Mouse (Mus musculus) forebrain, embryonic 15.5 days (tissue): Measurements from ENCODE around the gene Zmat5. TPM values are rescaled to one million over a fixed set of nuclear protein-coding genes. Genes with fewer than 3 reads are reported as not detected.
A peak's percentile ranks its signal among the peaks of the same experiment; 100 is the strongest.
"Not testable (repeated sequence)": the region's sequence is repeated elsewhere in the genome, so short reads cannot be mapped to it uniquely, and the experiment has no call there.

Experiments
- ATAC-seq: fragments of 200-750 bp; cut with Nextera tagmentation; replicated peaks from 2 replicates; pipeline ENCODE4 v1.8.0; 2017; ENCODE audit warnings: mild to moderate bottlenecking, moderate TSS enrichment, moderate library complexity
- H3K27ac ChIP-seq: fragments of 300-500 bp; sonication (generic); replicated peaks from 2 replicates; pipeline ENCODE4 v1.5.1; 2015; ENCODE audit warnings: mild to moderate bottlenecking, inconsistent platforms
- H3K27me3 ChIP-seq: fragments of 300-500 bp; sonication (generic); 2 replicates; pipeline ENCODE4 v1.6.1; 2015; ENCODE audit warnings: inconsistent platforms
- H3K36me3 ChIP-seq: fragments of 300-500 bp; sonication (generic); 2 replicates; pipeline ENCODE4 v1.6.1; 2015; ENCODE audit warnings: mild to moderate bottlenecking, inconsistent platforms
- H3K4me1 ChIP-seq: fragments of 300-500 bp; sonication (generic); 2 replicates; pipeline ENCODE4 v1.6.1; 2015; ENCODE audit warnings: inconsistent platforms
- H3K4me2 ChIP-seq: fragments of 300-500 bp; sonication (generic); replicated peaks from 2 replicates; pipeline ENCODE4 v1.6.1; 2015; ENCODE audit warnings: mild to moderate bottlenecking, inconsistent platforms
- H3K4me3 ChIP-seq: fragments of 300-500 bp; sonication (generic); 2 replicates; pipeline ENCODE4 v1.5.1; 2015; ENCODE audit warnings: mild to moderate bottlenecking, inconsistent platforms
- H3K9ac ChIP-seq: fragments of 300-500 bp; sonication (generic); replicated peaks from 2 replicates; pipeline ENCODE4 v1.6.1; 2015; ENCODE audit warnings: mild to moderate bottlenecking, inconsistent platforms
- H3K9me3 ChIP-seq: fragments of 300-500 bp; sonication (generic); 2 replicates; pipeline ENCODE4 v1.6.1; 2016; ENCODE audit warnings: inconsistent platforms
- WGBS: fragments of 180-500 bp; shearing (Covaris S2); methylation state at CpG from one replicate; pipeline ENCODE4 v1.1.7; 2015; ENCODE audit warnings: mixed read lengths; 5-methylcytosine and 5-hydroxymethylcytosine counted together
- polyA plus RNA-seq: library from polyadenylated mRNA; unstranded; fragments of >200 nt; fragmentation: Nextera tagmentation; extraction: Ambion mirVana; gene quantifications from 2 replicates; pipeline ENCODE4 v1.2.1, GENCODE M21; 2015

Zmat5 gene
- polyA plus RNA-seq, 1 experiment from 2014 or later = 72.3 TPM

- no peak for ATAC-seq
- Histone ChIP-seq H3K9me3 (no peaks in the 10 kb centered on the region), H3K27ac (no peak overlapping the region), H3K4me3 (no peak overlapping the region), H3K27me3 (no peaks in the 10 kb centered on the region), H3K4me1 (no peaks in the 10 kb centered on the region), H3K4me2 (no peak overlapping the region), H3K9ac (no peak overlapping the region), H3K36me3 (no peaks in the 10 kb centered on the region)
- 89% methylated on average over 11 of the region's 11 CpGs for WGBS
Observed at GRCm38 (mm10) chr11:4692162-4692561, 12.3 kb upstream of the Zmat5 start.

- no peak overlapping the region for H3K4me2 ChIP-seq
- 63% methylated on average over 7 of the region's 7 CpGs for WGBS
Observed at GRCm38 (mm10) chr11:4697043-4697983, 7.2 kb upstream of the Zmat5 start.

GRCm38 (mm10) chr11:4700726-4701125 lies 3.8 kb upstream of the Zmat5 start:
- Histone ChIP-seq H3K36me3 (peaks cover 14% of the 10 kb centered on the region), H3K27me3 (no peaks in the 10 kb centered on the region), H3K4me2 (no peak overlapping the region), H3K4me1 (peaks cover 19% of the 10 kb centered on the region), H3K9me3 (no peaks in the 10 kb centered on the region), H3K4me3 (no peak overlapping the region), H3K9ac (no peak overlapping the region), H3K27ac (no peak overlapping the region)
- 89% methylated on average over 8 of the region's 8 CpGs for WGBS
- ATAC-seq = no peak

More at GRCm38 (mm10) chr11:4697043-4697983, 7.2 kb upstream of the Zmat5 start:
- no peaks in the 10 kb centered on the region for H3K4me1 ChIP-seq
- H3K9ac ChIP-seq = no peak overlapping the region
- H3K27me3 ChIP-seq = no peaks in the 10 kb centered on the region
- no peak for ATAC-seq
- H3K4me3 ChIP-seq = no peak overlapping the region
- no peaks in the 10 kb centered on the region for H3K9me3 ChIP-seq
- H3K27ac ChIP-seq = no peak overlapping the region
- H3K36me3 ChIP-seq = peaks cover 14% of the 10 kb centered on the region

GRCm38 (mm10) chr11:4703688-4704071 lies 798 bp upstream of the Zmat5 start:
- Histone ChIP-seq H3K9ac (peak overlapping the region; percentile 91), H3K27ac (peak overlapping the region; percentile 67; the same call in 1 of the 2 replicates), H3K4me1 (peaks cover 20% of the 10 kb centered on the region), H3K4me3 (peak overlapping the region; percentile 89), H3K9me3 (no peaks in the 10 kb centered on the region), H3K36me3 (peaks cover 14% of the 10 kb centered on the region), H3K4me2 (peak overlapping the region; percentile 94), H3K27me3 (no peaks in the 10 kb centered on the region)
- 5% methylated on average over 12 of the region's 12 CpGs for WGBS
- no peak for ATAC-seq

GRCm38 (mm10) chr11:4705178-4705577 lies 700 bp downstream of the Zmat5 start:
- ATAC-seq = no peak

GRCm38 (mm10) chr11:4710188-4710587 lies 5.7 kb downstream of the Zmat5 start:
- H3K4me3 ChIP-seq, ATAC-seq, H3K9me3 ChIP-seq, H3K27me3 ChIP-seq, H3K9ac ChIP-seq, H3K4me1 ChIP-seq, H3K36me3 ChIP-seq, H3K4me2 ChIP-seq, H3K27ac ChIP-seq: not testable (repeated sequence)
- WGBS = 86% methylated on average over 4 of the region's 4 CpGs

More at GRCm38 (mm10) chr11:4705178-4705577, 700 bp downstream of the Zmat5 start:
- Histone ChIP-seq H3K36me3 (peaks cover 14% of the 10 kb centered on the region), H3K27ac (no peak overlapping the region), H3K27me3 (no peaks in the 10 kb centered on the region), H3K4me1 (peaks cover 20% of the 10 kb centered on the region), H3K9me3 (no peaks in the 10 kb centered on the region), H3K4me2 (peak overlapping the region; percentile 94), H3K9ac (peak overlapping the region; percentile 65), H3K4me3 (peak overlapping the region; percentile 89)
- WGBS = 5% methylated on average over 4 of the region's 4 CpGs

GRCm38 (mm10) chr11:4712822-4713221 lies 8.3 kb downstream of the Zmat5 start:
- no peak for ATAC-seq
- no peaks in the 10 kb centered on the region for H3K36me3 ChIP-seq
- H3K9me3 ChIP-seq = no peaks in the 10 kb centered on the region
- H3K4me3 ChIP-seq = no peak overlapping the region
- H3K27ac ChIP-seq = no peak overlapping the region
- peaks cover 6% of the 10 kb centered on the region; the same call in 1 of the 2 replicates for H3K4me1 ChIP-seq
- H3K27me3 ChIP-seq = no peaks in the 10 kb centered on the region
- no peak overlapping the region for H3K9ac ChIP-seq
- H3K4me2 ChIP-seq = no peak overlapping the region

- Histone ChIP-seq H3K36me3 (no peaks in the 10 kb centered on the region), H3K4me1 (peaks cover 6% of the 10 kb centered on the region; the same call in 1 of the 2 replicates), H3K4me2 (no peak overlapping the region), H3K27me3 (no peaks in the 10 kb centered on the region), H3K27ac (no peak overlapping the region), H3K4me3 (no peak overlapping the region), H3K9me3 (no peaks in the 10 kb centered on the region), H3K9ac (no peak overlapping the region)
- 84% methylated on average over 4 of the region's 4 CpGs for WGBS
- ATAC-seq = no peak
Observed at GRCm38 (mm10) chr11:4714727-4715126, 10.2 kb downstream of the Zmat5 start.

- 95% methylated on average over 4 of the region's 4 CpGs for WGBS
- Histone ChIP-seq H3K27me3 (no peaks in the 10 kb centered on the region), H3K9me3 (no peaks in the 10 kb centered on the region), H3K4me2 (no peak overlapping the region), H3K9ac (no peak overlapping the region), H3K4me1 (peaks cover 10% of the 10 kb centered on the region; the same call in 1 of the 2 replicates), H3K36me3 (no peaks in the 10 kb centered on the region), H3K4me3 (no peak overlapping the region), H3K27ac (no peak overlapping the region)
- no peak for ATAC-seq
Observed at GRCm38 (mm10) chr11:4715596-4715995, 11.1 kb downstream of the Zmat5 start.

GRCm38 (mm10) chr11:4716530-4717236 lies 12.2 kb downstream of the Zmat5 start:
- Histone ChIP-seq H3K9me3 (no peaks in the 10 kb centered on the region), H3K4me2 (no peak overlapping the region), H3K4me3 (no peak overlapping the region), H3K27me3 (no peaks in the 10 kb centered on the region), H3K4me1 (peaks cover 19% of the 10 kb centered on the region), H3K9ac (no peak overlapping the region), H3K36me3 (no peaks in the 10 kb centered on the region), H3K27ac (no peak overlapping the region)
- WGBS = 78% methylated on average over 5 of the region's 5 CpGs
- no peak for ATAC-seq

- 86% methylated on average over 5 of the region's 5 CpGs for WGBS
- no peak overlapping the region for H3K9ac ChIP-seq
- no peak overlapping the region for H3K27ac ChIP-seq
- no peak overlapping the region for H3K4me3 ChIP-seq
- no peak for ATAC-seq
- H3K4me2 ChIP-seq = no peak overlapping the region
- H3K27me3 ChIP-seq = no peaks in the 10 kb centered on the region
- H3K4me1 ChIP-seq = peaks cover 19% of the 10 kb centered on the region
- H3K36me3 ChIP-seq = no peaks in the 10 kb centered on the region
- no peaks in the 10 kb centered on the region for H3K9me3 ChIP-seq
Observed at GRCm38 (mm10) chr11:4718548-4718947, 14.1 kb downstream of the Zmat5 start.

- Histone ChIP-seq H3K9me3 (no peaks in the 10 kb centered on the region), H3K4me3 (no peak overlapping the region), H3K27me3 (no peaks in the 10 kb centered on the region), H3K27ac (no peak overlapping the region), H3K4me1 (peaks cover 19% of the 10 kb centered on the region), H3K9ac (no peak overlapping the region), H3K36me3 (peaks cover 11% of the 10 kb centered on the region), H3K4me2 (no peak overlapping the region)
- no peak for ATAC-seq
- 91% methylated on average over 9 of the region's 9 CpGs for WGBS
Observed at GRCm38 (mm10) chr11:4719961-4720360, 15.5 kb downstream of the Zmat5 start.
